8 mouse cellular contexts compared by ENCODE assay signal in the genomic region with DNA sequence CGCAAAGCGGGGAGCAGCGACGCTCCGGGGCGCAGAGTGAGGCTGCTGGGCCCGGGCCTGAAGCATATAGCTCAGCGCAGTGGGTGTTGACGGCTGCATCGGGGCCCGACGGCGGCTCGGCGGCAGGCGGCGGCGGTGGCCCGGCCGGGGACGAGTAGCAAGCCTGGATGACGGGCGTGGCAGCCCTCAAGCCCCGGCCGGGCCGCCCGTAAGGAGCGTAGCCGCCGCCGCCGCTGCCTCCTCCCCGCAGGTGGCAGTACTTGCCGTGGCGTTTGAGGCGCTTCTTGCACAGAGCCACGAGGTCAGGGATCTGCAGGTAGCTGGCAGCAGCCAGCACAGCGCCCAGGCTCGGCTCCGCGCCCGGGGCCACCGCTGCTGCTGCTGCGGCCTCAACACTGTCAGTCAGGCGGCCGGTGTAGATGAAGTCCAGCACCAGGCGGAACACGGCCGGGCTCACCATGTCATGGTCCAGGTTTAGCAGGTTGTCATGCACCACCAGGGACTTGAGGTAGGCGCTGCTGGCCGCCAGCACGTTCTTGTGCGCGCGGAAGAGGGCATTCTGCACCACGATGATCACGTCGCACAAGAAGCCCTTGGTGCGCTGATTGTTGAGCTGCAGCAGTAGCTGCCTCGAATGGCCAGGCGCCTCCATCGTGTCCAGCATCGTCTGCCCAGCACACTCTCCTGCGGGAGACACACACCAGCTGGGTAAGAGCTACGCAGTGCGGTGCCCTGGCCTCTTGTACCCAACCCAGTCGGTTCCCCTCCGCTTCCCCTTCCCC. TPM values are rescaled to one million over a fixed set of nuclear protein-coding genes. Genes with fewer than 3 reads are reported as not detected.
A peak's percentile ranks its signal among the peaks of the same experiment; 100 is the strongest.
DNase-seq lines count a peak whose midpoint lies in the region; ATAC-seq and TF ChIP-seq lines count a peak whose summit lies in the region.

No protein-coding gene starts in this region.

- H3K4me3 ChIP-seq in left cerebral cortex, adult 2 months = peak overlapping the region; percentile 13; the same call in 1 of the 2 replicates
- peak overlapping the region; percentile 84 for H3K4me3 ChIP-seq in brown adipose tissue, adult 24 weeks (ENCODE audit: insufficient read depth, low read depth, low read length)
- H3K4me3 ChIP-seq in heart, embryonic 14.5 days (ENCODE audit: control insufficient read depth in 1 of 2, insufficient read depth in 1 of 2, low read depth in 1 of 2, low read length in 2 of 2) = peak overlapping the region; percentile 58 to 65
- H3K4me3 ChIP-seq in midbrain, embryonic 15.5 days = peak overlapping the region; percentile 44

- 3% methylated on average over 68 of the region's 68 CpGs for WGBS in heart, embryonic 14.5 days
- WGBS in midbrain, embryonic 15.5 days = 1% methylated on average over 68 of the region's 68 CpGs

- peak in 1 of 2 experiments; percentile 32 for DNase-seq in left cerebral cortex, adult 2 months (ENCODE audit: extremely low spot score in 1 of 2, low spot score in 2 of 2)
- no peak for DNase-seq in left cerebral cortex, adult 9 months (ENCODE audit: low spot score in 2 of 2)
- peak; percentile 58 to 71 for DNase-seq in kidney, postnatal 4 days
- DNase-seq in right cerebral cortex, adult 2 months (ENCODE audit: low spot score in 2 of 2) = no peak

- peaks cover 52% of the 10 kb centered on the region for H3K27me3 ChIP-seq in heart, embryonic 14.5 days (ENCODE audit: control insufficient read depth, insufficient read depth, low read length)
- H3K27me3 ChIP-seq in midbrain, embryonic 15.5 days (replicated peaks) = peaks cover 70% of the 10 kb centered on the region

- H3K4me2 ChIP-seq in heart, embryonic 14.5 days (ENCODE audit: low read length) = peak overlapping the region; percentile 98
- peak overlapping the region; percentile 95 for H3K4me2 ChIP-seq in midbrain, embryonic 15.5 days

- intact Hi-C loops in left cerebral cortex, adult 2 months (cut with DNase I) = no loop called here

- H3K36me3 ChIP-seq in heart, embryonic 14.5 days (ENCODE audit: control insufficient read depth, insufficient read depth, low read length) = peaks cover 41% of the 10 kb centered on the region
- H3K36me3 ChIP-seq in midbrain, embryonic 15.5 days (replicated peaks) = 0 out of 2 replicates have a peak, but pooled peaks cover 2% of the 10 kb centered on the region

- no peak for ATAC-seq in heart, embryonic 14.5 days (ENCODE audit: insufficient number of reproducible peaks, insufficient read depth, low FRiP score, low read depth)
- no peak for ATAC-seq in midbrain, embryonic 15.5 days (replicated peaks)
- no peak for ATAC-seq in monocyte, adult 5-6 weeks (replicated peaks; ENCODE audit: insufficient number of reproducible peaks, low FRiP score, low TSS enrichment, poor library complexity, severe bottlenecking)

- TF ChIP-seq CTCF in left cerebral cortex, adult 2 months (IDR thresholded peaks at IDR 0.05) = no peak; the same call in 1 of the 2 replicates

- H3K27ac ChIP-seq in left cerebral cortex, adult 2 months = peak overlapping the region; percentile 32; the same call in 1 of the 2 replicates
- H3K27ac ChIP-seq in brown adipose tissue, adult 24 weeks (replicated peaks; ENCODE audit: low read depth, low read length) = peak overlapping the region; percentile 81
- peak overlapping the region; percentile 2 to 82; a peak in 3 of 4 replicates for H3K27ac ChIP-seq in heart, embryonic 14.5 days (replicated peaks in 1 of 2; ENCODE audit: control insufficient read depth in 1 of 2, insufficient read depth in 1 of 2, low read depth in 2 of 2, low read length in 2 of 2)
- H3K27ac ChIP-seq in midbrain, embryonic 15.5 days = no peak overlapping the region

- H3K9ac ChIP-seq in heart, embryonic 14.5 days (ENCODE audit: low read length) = peak overlapping the region; percentile 81
- H3K9ac ChIP-seq in midbrain, embryonic 15.5 days = no peak overlapping the region; the same call in 1 of the 2 replicates

- no peaks in the 10 kb centered on the region for H3K9me3 ChIP-seq in heart, embryonic 14.5 days (ENCODE audit: control insufficient read depth, low read length)
- no peaks in the 10 kb centered on the region for H3K9me3 ChIP-seq in midbrain, embryonic 15.5 days

- peaks cover 9% of the 10 kb centered on the region; the same call in 1 of the 2 replicates for H3K4me1 ChIP-seq in brown adipose tissue, adult 24 weeks (ENCODE audit: control insufficient read depth, insufficient read depth, insufficient read length, low read length)
- H3K4me1 ChIP-seq in heart, embryonic 14.5 days (ENCODE audit: control insufficient read depth in 2 of 2, insufficient read depth in 2 of 2, low read length in 2 of 2) = peaks cover 6 to 56% of the 10 kb centered on the region in 2 experiments; a peak in 3 of 4 replicates
- H3K4me1 ChIP-seq in midbrain, embryonic 15.5 days = peaks cover 67% of the 10 kb centered on the region

RNA-seq across cellular contexts. Expression of gene Hic1, which starts 2.3 kb away (rescaled TPM):
- 1 to 10 TPM; 3.3 to 3.9 TPM for total RNA-seq in left cerebral cortex, adult 2 months (2021)
- polyA plus RNA-seq in brown adipose tissue, adult 24 weeks (2012; ENCODE audit: insufficient read depth, insufficient read length, missing spikeins) = 4.9 and 5.3 TPM in 2 replicates
- 6.4 and 6.8 TPM in 2 replicates for polyA plus RNA-seq in heart, embryonic 14.5 days (2014; fragmentation: Nextera tagmentation; extraction: Ambion mirVana)
- polyA plus RNA-seq in midbrain, embryonic 15.5 days (2015; fragmentation: Nextera tagmentation; extraction: Ambion mirVana) = 2.8 and 3.2 TPM in 2 replicates
- total RNA-seq in monocyte, adult 5-6 weeks (2017) = 0.11 to 0.95 TPM (median 0.78 TPM) in 3 replicates

RNA-seq across cellular contexts. Expression of gene Ovca2, which starts 11.6 kb away (rescaled TPM):
- total RNA-seq in left cerebral cortex, adult 2 months (2021) = 10 to 100 TPM; 12.1 to 12.7 TPM
- 10.4 and 13.2 TPM in 2 replicates for polyA plus RNA-seq in brown adipose tissue, adult 24 weeks (2012; ENCODE audit: insufficient read depth, insufficient read length, missing spikeins)
- polyA plus RNA-seq in heart, embryonic 14.5 days (2014; fragmentation: Nextera tagmentation; extraction: Ambion mirVana) = 19.4 and 19.7 TPM in 2 replicates
- polyA plus RNA-seq in midbrain, embryonic 15.5 days (2015; fragmentation: Nextera tagmentation; extraction: Ambion mirVana) = 15.4 and 18.3 TPM in 2 replicates
- total RNA-seq in monocyte, adult 5-6 weeks (2017) = 8.5 to 15.8 TPM (median 9.5 TPM) in 3 replicates

RNA-seq across cellular contexts. Expression of gene Dph1, which starts 24.0 kb away (rescaled TPM):
- 10 to 100 TPM; 27.9 to 28.9 TPM for total RNA-seq in left cerebral cortex, adult 2 months (2021)
- polyA plus RNA-seq in brown adipose tissue, adult 24 weeks (2012; ENCODE audit: insufficient read depth, insufficient read length, missing spikeins) = 8.8 and 9.4 TPM in 2 replicates
- polyA plus RNA-seq in heart, embryonic 14.5 days (2014; fragmentation: Nextera tagmentation; extraction: Ambion mirVana) = 23.1 and 23.7 TPM in 2 replicates
- polyA plus RNA-seq in midbrain, embryonic 15.5 days (2015; fragmentation: Nextera tagmentation; extraction: Ambion mirVana) = 13.1 and 14.0 TPM in 2 replicates
- total RNA-seq in monocyte, adult 5-6 weeks (2017) = 3.0 to 22.9 TPM (median 3.2 TPM) in 3 replicates

RNA-seq across cellular contexts. Expression of gene Rtn4rl1, which starts 26.5 kb away (rescaled TPM):
- total RNA-seq in left cerebral cortex, adult 2 months (2021) = 10 to 100 TPM; 89.0 to 99.0 TPM
- polyA plus RNA-seq in brown adipose tissue, adult 24 weeks (2012; ENCODE audit: insufficient read depth, insufficient read length, missing spikeins) = 5.3 and 6.1 TPM in 2 replicates
- 17.0 and 17.3 TPM in 2 replicates for polyA plus RNA-seq in heart, embryonic 14.5 days (2014; fragmentation: Nextera tagmentation; extraction: Ambion mirVana)
- 15.7 and 18.3 TPM in 2 replicates for polyA plus RNA-seq in midbrain, embryonic 15.5 days (2015; fragmentation: Nextera tagmentation; extraction: Ambion mirVana)
- 1.5 to 3.6 TPM (median 2.2 TPM) in 3 replicates for total RNA-seq in monocyte, adult 5-6 weeks (2017)

Comparison
In these comparisons a context has a peak if more than half of its experiments do, and no peak if none do; other contexts are left out.
1. DNase-seq: peak in kidney, postnatal 4 days (2 of 2); none in left cerebral cortex, adult 9 months (0 of 2) and right cerebral cortex, adult 2 months (0 of 2).
2. H3K4me3 ChIP-seq: peak in every context shown above with its lines; median percentile 84 in brown adipose tissue, adult 24 weeks; 62 in heart, embryonic 14.5 days; 44 in midbrain, embryonic 15.5 days; 13 in left cerebral cortex, adult 2 months.